Mouse (Mus musculus): Measurements from ENCODE around the gene Zfp981.
"Not testable (repeated sequence)": the region's sequence is repeated elsewhere in the genome, so short reads cannot be mapped to it uniquely, and the experiment has no call there.

DNA sequence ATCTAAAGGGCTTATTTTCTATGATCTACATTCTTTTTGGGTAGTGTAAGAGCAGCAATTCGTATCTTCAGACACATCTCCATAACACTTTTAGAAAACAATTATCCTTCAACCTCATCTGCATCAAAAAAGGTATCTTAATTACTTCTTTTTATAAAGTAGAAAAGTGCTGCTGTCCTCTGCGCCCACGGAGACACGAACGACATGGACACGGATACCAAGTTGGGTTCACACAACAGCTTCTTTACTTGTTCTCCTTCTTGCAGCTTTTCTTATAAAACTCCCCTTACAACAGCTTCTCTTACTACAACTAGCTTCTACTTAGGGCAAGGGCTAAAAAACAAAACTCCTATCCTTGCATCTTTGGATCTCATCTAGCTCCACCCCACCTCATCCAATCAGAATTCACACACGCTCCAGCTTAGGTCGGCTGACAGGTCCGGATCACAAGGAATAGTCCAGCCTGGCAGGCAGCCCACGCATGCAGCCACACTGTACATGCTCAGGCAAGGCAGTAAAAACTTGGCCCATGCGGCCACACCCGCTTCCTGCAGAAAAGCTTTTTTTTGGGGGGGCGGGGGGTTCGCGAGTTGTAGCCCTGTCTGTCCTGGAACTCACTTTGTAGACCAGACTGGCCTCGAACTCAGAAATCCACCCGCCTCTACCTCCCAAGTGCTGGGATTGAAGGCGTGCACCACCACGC lies 38.0 kb upstream of the Zfp981 start:
- not testable (repeated sequence) for TF ChIP-seq CTCF, EP300 (IDR thresholded peaks at IDR 0.05)
